Mouse (Mus musculus): ENCODE results near the gene Lage3. TPM values are rescaled to one million over a fixed set of nuclear protein-coding genes. Genes with fewer than 3 reads are reported as not detected.
"Not testable (repeated sequence)": the region's sequence is repeated elsewhere in the genome, so short reads cannot be mapped to it uniquely, and the experiment has no call there.

The Lage3 gene
- polyA plus RNA-seq (2012; ENCODE audit: insufficient read depth, low replicate concordance): 7.0 and 8.9 TPM in 2 replicates

- TF ChIP-seq GATA1 (IDR thresholded peaks at IDR 0.05; ENCODE audit: borderline replicate concordance, low read length) (no peak), FLI1 (IDR thresholded peaks at IDR 0.05; ENCODE audit: low read length) (no peak)
- peaks cover 5% of the 10 kb centered on the region for H3K27me3 ChIP-seq (replicated peaks)
- peaks cover 6% of the 10 kb centered on the region for H3K4me1 ChIP-seq
- H3K9me3 ChIP-seq: no peaks in the 10 kb centered on the region
- no peaks in the 10 kb centered on the region for H3K36me3 ChIP-seq (replicated peaks; ENCODE audit: low read length)
- H3K4me3 ChIP-seq (replicated peaks): peak within 1 kb of the TSS; percentile 92
These were observed at the start of gene Lage3 for GRCm38 (mm10) chrX:74353467-74353770. Gene Lage3, minus strand, starts transcription at chrX:74353618.

DNA sequence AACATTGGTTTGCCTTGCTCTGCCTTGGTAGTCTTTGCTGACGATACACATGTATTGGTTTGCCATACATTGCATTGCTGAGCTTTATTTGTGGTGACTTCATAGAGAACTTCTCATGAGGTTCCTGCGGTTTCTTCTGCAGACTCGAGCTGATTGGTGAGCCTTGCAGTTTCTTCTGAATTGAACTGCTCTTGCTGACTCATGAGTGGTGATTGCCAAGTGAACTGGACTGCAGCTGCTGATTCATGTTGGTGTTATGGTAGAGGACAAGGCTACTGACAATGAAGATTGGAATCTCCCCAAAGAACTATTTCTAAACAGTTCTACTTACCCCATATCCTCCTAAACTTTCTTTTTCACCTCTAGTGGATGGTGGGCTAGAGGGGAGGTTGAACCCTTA lies 46.7 kb upstream of the Lage3 start:
- Histone ChIP-seq H3K27me3 (replicated peaks) (peaks cover 7% of the 10 kb centered on the region), H3K4me1 (peaks cover 10% of the 10 kb centered on the region), H3K36me3 (replicated peaks; ENCODE audit: low read length) (no peaks in the 10 kb centered on the region), H3K9me3 (peaks cover 16% of the 10 kb centered on the region), H3K4me3 (replicated peaks) (no peak overlapping the region)
- TF ChIP-seq FLI1 (IDR thresholded peaks at IDR 0.05; ENCODE audit: low read length): no peak
- no peak for TF ChIP-seq GATA1 (IDR thresholded peaks at IDR 0.05; ENCODE audit: borderline replicate concordance, low read length)

DNA sequence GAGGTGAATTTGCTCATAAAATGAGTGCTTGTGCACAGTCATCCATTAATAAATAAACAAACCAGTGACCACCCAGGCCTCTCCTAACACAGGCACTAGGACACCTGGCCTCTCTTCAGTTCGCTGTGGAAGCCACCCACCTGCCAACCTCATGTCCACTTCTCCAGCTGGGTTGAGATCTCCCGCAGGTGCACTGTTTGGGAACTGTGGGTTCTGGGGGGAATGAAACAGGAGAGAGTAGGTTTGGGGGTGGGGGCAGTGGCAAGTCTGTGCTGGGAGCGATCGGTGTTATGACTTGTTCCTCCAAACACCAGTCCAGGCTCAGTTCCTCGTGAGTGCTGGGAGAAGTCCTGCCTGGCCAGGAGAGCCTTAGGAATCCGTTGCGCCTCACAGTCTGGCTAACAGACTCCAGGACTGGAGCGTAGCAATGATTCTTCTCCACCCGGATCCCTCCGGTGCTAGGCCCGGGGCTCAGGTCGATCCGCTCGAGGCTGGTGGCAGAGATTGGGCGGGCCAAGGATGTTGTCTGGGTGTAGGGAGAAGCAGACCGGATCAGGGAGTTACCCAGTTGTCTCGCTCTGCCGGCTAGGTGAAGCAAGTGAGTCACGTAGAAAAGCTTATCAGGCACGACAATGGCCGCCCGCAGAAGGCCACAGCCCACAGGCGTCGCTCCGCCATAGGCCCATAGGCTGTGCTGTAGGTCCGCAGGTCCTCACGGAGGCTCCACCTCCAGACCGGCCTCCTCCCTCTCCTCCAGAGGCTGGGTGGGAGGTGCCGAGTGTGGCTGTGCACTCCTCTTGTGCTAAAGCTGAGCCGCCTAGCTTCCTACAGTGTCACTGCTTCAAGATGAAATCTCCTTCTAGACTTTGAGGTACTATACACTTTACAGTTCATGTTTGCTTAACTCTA lies 39.4 kb upstream of the Lage3 start, which contains the start of the genes Fam3a and Ikbkg:
TSS of gene Fam3a (minus strand) at position 738 of the 909 bp plus-strand sequence.
TSS of gene Ikbkg (plus strand) at position 756 of the 909 bp plus-strand sequence.
- peaks cover 12% of the 10 kb centered on the region for H3K27me3 ChIP-seq (replicated peaks)
- H3K4me1 ChIP-seq: peaks cover 11% of the 10 kb centered on the region
- H3K36me3 ChIP-seq (replicated peaks; ENCODE audit: low read length): peaks cover 23% of the 10 kb centered on the region
- peak within 1 kb of the TSS; percentile 94 for H3K4me3 ChIP-seq (replicated peaks)
- no peak for TF ChIP-seq GATA1 (IDR thresholded peaks at IDR 0.05; ENCODE audit: borderline replicate concordance, low read length)
- TF ChIP-seq FLI1 (IDR thresholded peaks at IDR 0.05; ENCODE audit: low read length): no peak
- H3K9me3 ChIP-seq: peaks cover 12% of the 10 kb centered on the region

DNA sequence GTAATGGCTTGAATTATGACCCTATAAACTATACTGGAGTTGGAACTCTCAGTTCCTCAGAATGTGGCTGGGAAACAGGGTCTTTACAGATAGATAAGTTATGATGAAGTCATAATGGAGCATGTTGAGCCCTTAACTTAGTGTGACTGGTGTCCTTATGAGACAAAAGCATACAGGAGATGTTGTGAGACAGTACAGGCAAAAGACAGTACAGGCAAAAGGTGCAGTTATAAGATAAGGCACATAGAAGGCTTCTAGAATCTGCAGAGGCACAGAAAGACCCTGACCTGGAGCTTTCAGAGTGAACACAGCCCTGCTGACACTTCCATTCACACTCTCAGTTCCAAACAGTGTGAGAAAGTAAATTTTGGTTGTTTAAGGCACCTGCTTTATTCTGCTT lies 34.7 kb upstream of the Lage3 start:
- H3K36me3 ChIP-seq (replicated peaks; ENCODE audit: low read length): peaks cover 62% of the 10 kb centered on the region
- no peak overlapping the region for H3K4me3 ChIP-seq (replicated peaks)
- H3K9me3 ChIP-seq: no peaks in the 10 kb centered on the region
- TF ChIP-seq GATA1 (IDR thresholded peaks at IDR 0.05; ENCODE audit: borderline replicate concordance, low read length): no peak
- TF ChIP-seq FLI1 (IDR thresholded peaks at IDR 0.05; ENCODE audit: low read length): no peak
- H3K4me1 ChIP-seq: peaks cover 4% of the 10 kb centered on the region; the same call in 1 of the 2 replicates
- peaks cover 28% of the 10 kb centered on the region for H3K27me3 ChIP-seq (replicated peaks)

GRCm38 (mm10) chrX:74384451-74384850 lies 31.0 kb upstream of the Lage3 start:
- TF ChIP-seq FLI1 (IDR thresholded peaks at IDR 0.05; ENCODE audit: low read length) (no peak), GATA1 (IDR thresholded peaks at IDR 0.05; ENCODE audit: borderline replicate concordance, low read length) (no peak)
- H3K4me1 ChIP-seq: no peaks in the 10 kb centered on the region
- H3K27me3 ChIP-seq (replicated peaks): peaks cover 17% of the 10 kb centered on the region
- H3K9me3 ChIP-seq: no peaks in the 10 kb centered on the region
- no peak overlapping the region for H3K4me3 ChIP-seq (replicated peaks)
- peaks cover 45% of the 10 kb centered on the region for H3K36me3 ChIP-seq (replicated peaks; ENCODE audit: low read length)

- Histone ChIP-seq H3K36me3 (replicated peaks; ENCODE audit: low read length) (peaks cover 20% of the 10 kb centered on the region), H3K27me3 (replicated peaks) (peaks cover 10% of the 10 kb centered on the region), H3K9me3 (no peaks in the 10 kb centered on the region), H3K4me1 (peaks cover 20% of the 10 kb centered on the region), H3K4me3 (replicated peaks) (peak within 1 kb of the TSS; percentile 96)
- TF ChIP-seq FLI1 (IDR thresholded peaks at IDR 0.05; ENCODE audit: low read length): no peak
- TF ChIP-seq GATA1 (IDR thresholded peaks at IDR 0.05; ENCODE audit: borderline replicate concordance, low read length): no peak
These were observed 19.6 kb upstream of the Lage3 start, which contains the start of the genes Ubl4a and Slc10a3 for GRCm38 (mm10) chrX:74372888-74373549. Gene Ubl4a, minus strand, starts transcription at chrX:74373218. Gene Slc10a3, minus strand, starts transcription at chrX:74373349.

- H3K4me1 ChIP-seq: peaks cover 39% of the 10 kb centered on the region
- TF ChIP-seq GATA1 (IDR thresholded peaks at IDR 0.05; ENCODE audit: borderline replicate concordance, low read length) (no peak), FLI1 (IDR thresholded peaks at IDR 0.05; ENCODE audit: low read length) (no peak)
- no peaks in the 10 kb centered on the region for H3K9me3 ChIP-seq
These were observed 14.9 kb upstream of the Lage3 start for GRCm38 (mm10) chrX:74368209-74368909.

GRCm38 (mm10) chrX:74367512-74367911 lies 14.1 kb upstream of the Lage3 start:
- no peaks in the 10 kb centered on the region for H3K9me3 ChIP-seq
- H3K4me1 ChIP-seq: peaks cover 38% of the 10 kb centered on the region
- TF ChIP-seq GATA1 (IDR thresholded peaks at IDR 0.05; ENCODE audit: borderline replicate concordance, low read length) (no peak), FLI1 (IDR thresholded peaks at IDR 0.05; ENCODE audit: low read length) (no peak)
- H3K27me3 ChIP-seq (replicated peaks): peaks cover 19% of the 10 kb centered on the region
- H3K4me3 ChIP-seq (replicated peaks): peak overlapping the region; percentile 95
- peaks cover 45% of the 10 kb centered on the region for H3K36me3 ChIP-seq (replicated peaks; ENCODE audit: low read length)

More at GRCm38 (mm10) chrX:74368209-74368909, 14.9 kb upstream of the Lage3 start:
- peaks cover 23% of the 10 kb centered on the region for H3K27me3 ChIP-seq (replicated peaks)
- peaks cover 45% of the 10 kb centered on the region for H3K36me3 ChIP-seq (replicated peaks; ENCODE audit: low read length)
- H3K4me3 ChIP-seq (replicated peaks): peak overlapping the region; percentile 95

DNA sequence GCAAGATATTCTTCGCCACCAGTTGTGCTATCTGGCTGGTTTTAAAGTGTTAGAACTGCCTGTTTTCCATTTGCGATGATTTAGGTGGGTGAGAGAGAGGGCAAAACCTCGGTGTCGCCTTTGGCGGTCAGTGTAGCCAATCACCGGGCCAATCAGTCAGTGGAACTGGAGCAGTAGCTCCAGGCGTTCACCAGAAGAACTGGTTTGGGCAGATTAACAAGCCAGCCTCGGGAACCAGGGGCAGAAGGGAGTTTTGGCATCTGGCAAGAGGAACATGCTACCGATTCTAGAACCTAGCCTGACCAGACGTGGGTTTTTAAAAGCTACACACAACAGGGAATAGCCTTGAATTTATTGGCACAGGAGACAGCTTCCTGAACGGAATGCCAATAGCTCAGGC lies 5.8 kb upstream of the Lage3 start:
- Histone ChIP-seq H3K9me3 (no peaks in the 10 kb centered on the region), H3K4me1 (no peaks in the 10 kb centered on the region), H3K36me3 (replicated peaks; ENCODE audit: low read length) (no peaks in the 10 kb centered on the region), H3K27me3 (replicated peaks) (peaks cover 9% of the 10 kb centered on the region), H3K4me3 (replicated peaks) (no peak overlapping the region)
- TF ChIP-seq FLI1 (IDR thresholded peaks at IDR 0.05; ENCODE audit: low read length) (no peak), GATA1 (IDR thresholded peaks at IDR 0.05; ENCODE audit: borderline replicate concordance, low read length) (no peak)

DNA sequence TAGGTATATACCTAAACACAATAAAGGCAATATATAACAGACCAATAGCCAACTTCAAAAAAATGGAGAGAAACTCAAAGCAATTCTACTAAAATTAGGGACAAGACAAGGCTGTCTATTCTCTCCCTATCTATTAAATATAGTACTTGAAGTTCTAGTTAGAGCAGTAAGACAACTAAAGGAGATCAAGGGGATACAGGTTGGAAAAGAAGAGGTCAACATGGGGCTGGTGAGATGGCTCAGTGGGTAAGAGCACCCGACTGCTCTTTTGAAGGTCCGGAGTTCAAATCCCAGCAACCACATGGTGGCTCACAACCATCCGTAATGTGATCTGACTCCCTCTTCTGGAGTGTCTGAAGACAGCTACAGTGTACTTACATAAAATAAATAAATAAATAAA lies 3.7 kb upstream of the Lage3 start:
- not testable (repeated sequence) for H3K4me3 ChIP-seq (replicated peaks); H3K4me1 ChIP-seq; H3K27me3 ChIP-seq (replicated peaks); H3K9me3 ChIP-seq; H3K36me3 ChIP-seq (replicated peaks; ENCODE audit: low read length)

All from megakaryocyte, embryonic 14.5 days (primary cell).